Mouse (Mus musculus) forebrain, postnatal 0 days (tissue): ENCODE measurements around the gene Fam71f1. TPM values are rescaled to one million over a fixed set of nuclear protein-coding genes. Genes with fewer than 3 reads are reported as not detected.

Experiments
- ATAC-seq: fragments of 200-750 bp; cut with Nextera tagmentation; 2 replicates; pipeline ENCODE4 v1.8.0; 2017; ENCODE audit warnings: mild to moderate bottlenecking, moderate library complexity
- DNase-seq: peaks from one replicate; pipeline ENCODE4 v3.0.0-alpha.2; 2015
- H3K27ac ChIP-seq: fragments of 300-500 bp; sonication (generic); 2 replicates; pipeline ENCODE4 v1.5.1; 2014; ENCODE audit warnings: low read depth, mild to moderate bottlenecking, antibody characterized with exemption, low read length, moderate library complexity, mixed read lengths
- H3K27me3 ChIP-seq: fragments of 300-500 bp; sonication (generic); 2 replicates; pipeline ENCODE4 v1.6.1; 2014; ENCODE audit warnings: mild to moderate bottlenecking, low read length, mixed read lengths; ENCODE audit not compliant: insufficient read depth
- H3K36me3 ChIP-seq: fragments of 300-500 bp; sonication (generic); 2 replicates; pipeline ENCODE4 v1.6.1; 2014; ENCODE audit warnings: mild to moderate bottlenecking, moderate library complexity; ENCODE audit not compliant: insufficient read depth
- H3K4me1 ChIP-seq: fragments of 300-500 bp; sonication (generic); 2 replicates; pipeline ENCODE4 v1.6.1; 2014; ENCODE audit warnings: antibody characterized with exemption; ENCODE audit not compliant: insufficient read depth
- H3K4me2 ChIP-seq: fragments of 300-500 bp; sonication (generic); 2 replicates; pipeline ENCODE4 v1.6.1; 2014; ENCODE audit warnings: low read depth, mild to moderate bottlenecking, moderate library complexity
- H3K4me3 ChIP-seq: fragments of 300-500 bp; sonication (generic); 2 replicates; pipeline ENCODE4 v1.5.1; 2014; ENCODE audit warnings: low read depth, low read length, mixed read lengths
- H3K9ac ChIP-seq: fragments of 300-500 bp; sonication (generic); 2 replicates; pipeline ENCODE4 v1.6.1; 2014; ENCODE audit warnings: mild to moderate bottlenecking
- H3K9me3 ChIP-seq: fragments of 300-500 bp; sonication (generic); 2 replicates; pipeline ENCODE4 v1.6.1; 2016; ENCODE audit warnings: low read length
- CTCF ChIP-seq: sonication (generic); IDR thresholded peaks from 2 replicates; pipeline ENCODE4 v1.5.1; 2016; ENCODE audit warnings: antibody characterized with exemption, control low read depth, low read depth
- WGBS: fragments of 180-500 bp; shearing (Covaris S2); extraction: QIAGEN DNeasy Blood & Tissue Kit; methylation state at CpG from one replicate; pipeline ENCODE4 v1.1.7; 2014; 5-methylcytosine and 5-hydroxymethylcytosine counted together
- polyA plus RNA-seq: library from polyadenylated mRNA; unstranded; fragments of >200 nt; fragmentation: Nextera tagmentation; extraction: Ambion mirVana; gene quantifications from 2 replicates; pipeline ENCODE4 v1.2.1, GENCODE M21; 2015
- total RNA-seq: library from RNA; depleted of rRNA; stranded (reverse); fragments of >200 nt; gene quantifications from 2 replicates; pipeline ENCODE4 v1.2.3, GENCODE M21; 2014

Fam71f1 gene
- total and polyA plus RNA-seq, 2 experiments from 2014 or later = not detected

DNA sequence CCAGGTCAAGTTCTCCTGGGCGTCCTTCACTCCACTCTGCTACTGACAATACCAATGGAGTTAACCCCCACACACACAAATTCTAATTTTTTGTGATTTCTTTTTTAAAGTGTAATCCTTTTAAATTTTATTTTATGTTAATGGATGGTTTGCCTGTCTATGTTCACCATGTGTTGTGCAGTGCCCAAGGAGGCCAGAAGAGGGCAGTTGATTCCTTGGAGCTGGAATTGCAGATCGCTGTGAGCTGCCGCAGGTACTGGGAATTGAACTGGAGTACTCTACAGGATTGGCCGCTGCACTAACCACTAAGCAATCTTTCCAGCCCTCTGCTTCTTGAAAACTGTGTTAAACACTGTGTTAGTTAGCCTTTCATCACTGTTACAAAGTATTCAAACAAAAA, 13.5 kb upstream of the Fam71f1 start:
- ATAC-seq (no peak), DNase-seq (no peak)
- no peak for TF ChIP-seq CTCF
- 94% methylated on average over 4 of the region's 4 CpGs for WGBS
- Histone ChIP-seq H3K9me3 (no peaks in the 10 kb centered on the region), H3K9ac (no peak overlapping the region), H3K4me1 (no peaks in the 10 kb centered on the region), H3K27ac (no peak overlapping the region), H3K36me3 (no peaks in the 10 kb centered on the region), H3K4me3 (no peak overlapping the region), H3K4me2 (no peak overlapping the region), H3K27me3 (no peaks in the 10 kb centered on the region)

DNA sequence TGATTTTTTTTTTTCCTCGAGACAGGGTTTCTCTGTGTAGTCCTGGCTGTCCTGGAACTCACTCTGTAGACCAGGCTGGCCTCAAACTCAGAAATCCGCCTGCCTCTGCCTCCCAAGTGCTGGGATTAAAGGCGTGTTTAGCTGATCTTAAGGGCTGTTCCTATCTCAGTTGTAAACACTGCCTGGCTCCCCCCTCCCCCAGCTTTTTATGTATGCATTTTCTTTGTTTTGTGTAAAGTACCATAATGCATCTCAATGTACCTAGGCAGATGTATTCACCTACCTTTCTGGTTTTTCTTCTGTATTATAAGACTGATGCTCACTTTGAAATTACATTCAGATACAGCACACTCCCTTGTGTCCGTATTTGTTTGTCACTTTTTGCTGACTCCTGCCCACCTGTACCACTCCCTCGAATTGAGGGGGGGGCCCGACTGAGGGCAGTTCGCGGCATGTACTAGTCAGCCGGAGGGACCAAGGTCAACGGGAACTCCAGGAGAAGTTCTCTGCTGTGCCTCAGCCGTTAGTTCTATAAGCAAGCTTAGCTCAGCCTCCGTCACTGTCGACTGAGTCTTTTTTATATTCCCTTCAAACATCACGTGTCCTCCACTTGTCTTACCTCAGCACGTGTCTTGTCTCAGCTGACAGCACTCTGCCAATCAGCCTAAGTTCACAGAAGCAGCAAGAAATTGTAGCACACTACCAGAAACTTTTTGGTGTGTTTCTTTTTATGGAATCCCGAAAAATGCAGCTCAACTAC, 9.9 kb upstream of the Fam71f1 start:
- Histone ChIP-seq H3K27ac (no peak overlapping the region), H3K36me3 (no peaks in the 10 kb centered on the region), H3K9ac (no peak overlapping the region), H3K4me3 (no peak overlapping the region), H3K9me3 (no peaks in the 10 kb centered on the region), H3K4me1 (no peaks in the 10 kb centered on the region), H3K27me3 (no peaks in the 10 kb centered on the region), H3K4me2 (no peak overlapping the region)
- no peak for DNase-seq
- ATAC-seq = no peak
- TF ChIP-seq CTCF = no peak
- 90% methylated on average over 16 of the region's 16 CpGs for WGBS

DNA sequence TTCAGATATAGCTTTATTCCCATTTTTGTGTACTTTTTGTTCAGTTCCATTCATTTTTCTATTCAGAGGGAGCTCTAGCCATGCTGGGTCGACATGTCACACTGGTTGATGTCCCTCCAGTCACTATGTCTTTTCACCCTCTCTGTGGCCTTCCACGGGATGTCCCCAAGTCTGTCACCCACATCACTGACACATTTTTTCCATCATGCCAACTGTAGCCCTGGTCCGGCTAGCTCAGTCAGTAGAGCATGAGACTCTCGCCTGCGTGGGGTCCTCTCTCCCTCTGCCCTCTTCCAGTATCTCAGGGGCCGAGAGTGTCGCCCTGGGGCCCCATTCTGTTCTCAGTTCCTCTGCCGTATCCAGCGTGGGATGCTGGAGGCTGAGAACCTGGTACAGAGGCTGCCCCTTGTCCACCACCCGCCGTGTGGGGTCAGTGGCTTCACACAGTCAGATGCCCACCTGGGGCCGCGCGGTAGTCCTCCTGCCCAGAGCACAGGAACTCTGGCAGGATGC, 5.2 kb upstream of the Fam71f1 start:
- no peak overlapping the region for H3K9ac ChIP-seq
- H3K36me3 ChIP-seq = no peaks in the 10 kb centered on the region
- no peaks in the 10 kb centered on the region for H3K27me3 ChIP-seq
- no peak overlapping the region for H3K27ac ChIP-seq
- no peak overlapping the region for H3K4me2 ChIP-seq
- no peak for TF ChIP-seq CTCF
- WGBS = 74% methylated on average over 14 of the region's 14 CpGs
- H3K4me1 ChIP-seq = no peaks in the 10 kb centered on the region
- H3K9me3 ChIP-seq = no peaks in the 10 kb centered on the region
- DNase-seq (no peak), ATAC-seq (no peak)
- no peak overlapping the region for H3K4me3 ChIP-seq

DNA sequence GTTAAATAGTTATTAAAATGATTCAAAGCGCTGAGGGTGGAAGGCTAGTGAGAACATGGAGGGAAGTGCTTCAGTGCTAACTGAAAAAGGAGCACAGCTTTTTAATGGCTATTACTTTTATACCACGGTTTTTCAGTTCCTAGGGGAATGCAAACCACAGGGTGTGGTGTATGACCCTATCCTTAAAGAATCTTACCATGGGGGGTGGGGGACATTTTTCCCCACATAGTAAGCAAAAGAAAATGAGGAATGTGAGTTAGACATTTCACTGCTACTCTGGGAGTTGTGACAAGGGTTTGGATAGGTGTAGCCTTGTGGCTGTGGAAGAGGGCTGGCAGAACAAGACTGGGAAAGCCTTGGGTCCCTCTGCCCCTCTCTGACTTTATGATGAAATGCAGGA, 1.7 kb upstream of the Fam71f1 start:
- no peak overlapping the region for H3K4me2 ChIP-seq
- no peak for DNase-seq
- H3K36me3 ChIP-seq = no peaks in the 10 kb centered on the region
- no peak overlapping the region for H3K9ac ChIP-seq
- no peaks in the 10 kb centered on the region for H3K27me3 ChIP-seq
- no peak overlapping the region for H3K4me3 ChIP-seq
- H3K4me1 ChIP-seq = no peaks in the 10 kb centered on the region
- no peak for TF ChIP-seq CTCF
- 66% methylated on average over 2 of the region's 2 CpGs for WGBS
- no peaks in the 10 kb centered on the region for H3K9me3 ChIP-seq
- ATAC-seq = no peak
- no peak overlapping the region for H3K27ac ChIP-seq

DNA sequence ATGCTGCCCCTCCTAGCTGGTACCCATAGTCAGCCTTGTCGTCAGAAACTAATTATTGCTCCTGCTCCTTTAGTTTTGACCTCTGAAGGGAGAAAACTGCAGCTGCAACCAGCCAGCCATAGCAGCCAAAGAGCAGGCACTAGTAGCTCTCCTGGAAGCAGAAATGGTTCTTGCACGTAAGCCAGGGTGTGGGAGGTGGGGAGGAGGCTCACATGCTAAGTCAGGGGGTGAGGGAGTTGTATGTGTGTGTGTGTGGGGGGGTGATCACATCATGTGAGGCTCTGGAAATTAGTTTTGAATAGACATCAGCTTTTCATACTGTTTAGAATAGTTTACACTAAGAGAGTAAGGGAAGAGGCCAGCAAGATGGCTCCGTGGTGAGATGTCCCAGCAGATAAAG, 999 bp upstream of the Fam71f1 start:
- Histone ChIP-seq H3K36me3 (no peaks in the 10 kb centered on the region), H3K9ac (no peak overlapping the region), H3K4me3 (no peak overlapping the region), H3K4me2 (no peak overlapping the region), H3K27me3 (no peaks in the 10 kb centered on the region), H3K9me3 (no peaks in the 10 kb centered on the region), H3K27ac (no peak overlapping the region), H3K4me1 (no peaks in the 10 kb centered on the region)
- WGBS = 67% methylated on average over 3 of the region's 3 CpGs
- ATAC-seq (no peak), DNase-seq (no peak)
- no peak for TF ChIP-seq CTCF

DNA sequence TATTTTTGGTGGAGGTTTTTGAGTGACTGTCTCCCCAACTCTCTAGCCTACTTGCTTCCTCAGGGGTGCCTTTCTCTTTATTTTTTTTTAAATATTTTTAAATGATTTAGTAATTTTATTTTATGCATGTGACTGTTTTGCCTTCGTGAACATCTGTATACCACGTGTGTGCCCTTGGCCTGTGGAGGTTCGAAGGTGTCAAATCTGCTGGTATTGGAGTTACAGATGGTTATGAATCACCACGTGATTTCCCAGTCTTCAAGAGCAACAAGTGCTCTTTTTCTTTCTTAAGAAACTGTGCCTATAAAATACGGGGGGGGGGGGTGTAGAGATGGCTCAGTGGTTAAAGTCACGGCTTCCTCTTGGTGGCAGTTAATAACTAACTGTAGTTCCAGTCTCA, 2.6 kb downstream of the Fam71f1 start:
- WGBS = 85% methylated on average over 6 of the region's 6 CpGs
- Histone ChIP-seq H3K9ac (no peak overlapping the region), H3K27ac (no peak overlapping the region), H3K4me3 (no peak overlapping the region), H3K27me3 (no peaks in the 10 kb centered on the region), H3K4me1 (no peaks in the 10 kb centered on the region), H3K36me3 (no peaks in the 10 kb centered on the region), H3K9me3 (no peaks in the 10 kb centered on the region), H3K4me2 (no peak overlapping the region)
- ATAC-seq = no peak
- DNase-seq = no peak
- TF ChIP-seq CTCF = no peak

DNA sequence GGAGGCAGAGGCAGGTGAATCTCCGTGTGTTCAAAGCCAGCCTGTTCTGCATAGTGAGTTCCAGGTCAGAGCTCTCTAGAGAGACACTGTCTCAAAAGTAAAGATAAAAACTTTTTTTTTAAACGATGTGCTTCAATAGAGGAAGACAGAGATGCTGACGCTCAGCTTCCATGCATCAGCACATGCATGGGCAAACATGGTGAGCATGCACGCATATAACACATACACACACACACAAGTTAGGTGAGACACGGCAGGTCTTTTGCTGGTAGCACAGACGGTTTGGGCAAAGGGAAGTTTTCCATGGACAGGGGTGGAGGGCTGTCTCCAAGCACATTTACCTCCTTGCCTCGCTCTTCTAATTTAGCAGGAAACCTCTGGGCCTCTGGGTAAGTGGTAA, 3.2 kb downstream of the Fam71f1 start:
- Histone ChIP-seq H3K27me3 (no peaks in the 10 kb centered on the region), H3K27ac (no peak overlapping the region), H3K9me3 (no peaks in the 10 kb centered on the region), H3K4me3 (no peak overlapping the region), H3K4me2 (no peak overlapping the region), H3K4me1 (no peaks in the 10 kb centered on the region), H3K9ac (no peak overlapping the region), H3K36me3 (no peaks in the 10 kb centered on the region)
- DNase-seq (no peak), ATAC-seq (no peak)
- 95% methylated on average over 7 of the region's 7 CpGs for WGBS
- TF ChIP-seq CTCF = no peak
